Mouse (Mus musculus) adrenal gland, adult 2 months (tissue): ENCODE measurements around the gene Ppp1r3c. TPM values are rescaled to one million over a fixed set of nuclear protein-coding genes. Genes with fewer than 3 reads are reported as not detected.

Source experiments
- polyA plus RNA-seq: library from polyadenylated mRNA; depleted of rRNA; stranded (reverse); fragments of >200 nt; gene quantifications from 2 replicates; pipeline ENCODE4 v1.2.3, GENCODE M21; 2012; rRNA removed
- total RNA-seq, 2 experiments: library from RNA; stranded (reverse); gene quantifications; 2 replicates each; pipeline ENCODE4 v1.2.3; 2021

Gene Ppp1r3c
- total and polyA plus RNA-seq, 3 experiments: 3.1 to 43.2 (median 20.2) TPM

Other genes with a start within 250 kb of the Ppp1r3c start
- gene Hectd2, start 182.0 kb downstream of the Ppp1r3c start, total RNA-seq: 1 to 10 TPM; 1.6 to 2.6 TPM
- 0.11 and 0.62 TPM in 2 replicates for gene Hectd2, start 182.0 kb downstream of the Ppp1r3c start, polyA plus RNA-seq
- gene Tnks2, start 97.6 kb upstream of the Ppp1r3c start, total RNA-seq: 10 to 100 TPM; 86.4 to 99.1 TPM
- gene Tnks2, start 97.6 kb upstream of the Ppp1r3c start, polyA plus RNA-seq: 14.6 and 17.4 TPM in 2 replicates
- 1 to 10 TPM; 1.8 to 5.6 TPM for gene Fgfbp3, start 183.0 kb upstream of the Ppp1r3c start, total RNA-seq
- gene Fgfbp3, start 183.0 kb upstream of the Ppp1r3c start, polyA plus RNA-seq: 17.5 and 25.0 TPM in 2 replicates
- 10 to 100 TPM; 22.9 to 28.2 TPM for gene Btaf1, start 189.4 kb upstream of the Ppp1r3c start, total RNA-seq
- gene Btaf1, start 189.4 kb upstream of the Ppp1r3c start, polyA plus RNA-seq: 1.7 and 2.4 TPM in 2 replicates